Mouse (Mus musculus) cerebellum, postnatal 25 days (tissue): ENCODE results near the gene Sec14l5.
A peak's percentile ranks its signal among the peaks of the same experiment; 100 is the strongest.

Experiments used
- DNase-seq, 2 experiments: peaks; one replicate each; pipeline ENCODE4 v3.0.0; 2021; ENCODE audit warnings: mixed read lengths in 2 of 2

Gene Sec14l5

DNA sequence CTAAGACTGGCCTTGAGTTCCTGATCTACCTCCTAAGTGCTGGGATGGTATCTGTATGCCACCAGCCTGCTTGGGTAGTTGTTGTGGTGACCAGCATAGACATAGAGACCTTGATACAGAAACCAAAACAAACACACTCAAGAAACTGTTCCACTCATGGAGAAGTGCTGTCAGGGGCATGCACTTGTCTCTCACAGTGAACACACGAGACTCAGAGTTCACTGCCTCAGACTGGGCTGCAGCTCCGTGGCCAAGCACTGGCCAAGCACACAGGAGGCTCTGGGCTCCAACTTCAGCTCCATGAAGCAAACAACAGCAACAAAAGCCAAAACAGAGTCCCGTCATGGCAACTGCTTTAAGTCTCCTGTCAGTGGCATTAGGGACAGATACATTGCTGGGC lies 8.1 kb downstream of the Sec14l5 start:
- no peak for DNase-seq

DNA sequence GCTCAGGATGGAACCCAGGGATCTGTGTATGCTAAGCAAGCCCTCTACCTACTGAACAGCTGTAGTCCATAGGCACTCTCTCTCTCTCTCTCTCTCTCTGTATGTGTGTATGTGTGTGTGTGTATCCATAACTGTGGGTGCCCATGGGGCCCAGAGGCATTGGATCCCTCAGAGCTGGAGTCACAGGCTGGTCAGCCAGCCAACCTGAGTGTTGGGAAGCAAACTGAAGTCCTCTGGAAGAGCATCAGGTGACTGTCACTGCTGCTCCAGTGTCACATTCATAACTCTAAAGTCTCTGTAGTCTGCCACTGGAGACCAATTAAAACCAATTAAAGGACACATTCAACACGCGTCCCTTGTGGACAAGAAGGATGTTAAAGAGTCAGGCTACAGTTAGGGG lies 9.6 kb downstream of the Sec14l5 start:
- no peak for DNase-seq

DNA sequence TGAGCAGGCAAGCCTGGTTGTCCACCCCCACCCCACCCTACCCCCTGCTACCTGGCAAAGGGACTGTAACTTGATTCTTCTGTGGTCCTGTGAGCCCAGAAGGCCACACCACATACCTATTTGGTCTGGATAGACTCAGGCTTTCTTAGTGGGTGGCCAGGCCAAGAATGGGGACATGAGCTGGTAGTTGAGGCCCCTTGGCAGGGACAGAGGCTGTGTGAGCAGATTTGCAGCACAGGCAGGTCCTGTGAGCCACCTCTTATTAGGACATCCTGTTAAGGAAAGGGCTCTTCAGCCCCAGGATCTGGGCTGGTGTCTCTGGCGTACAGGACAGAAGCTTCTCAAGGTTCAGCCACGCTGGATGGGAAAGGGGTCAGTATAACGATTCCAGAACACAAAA lies 10.2 kb downstream of the Sec14l5 start:
- no peak for DNase-seq

DNA sequence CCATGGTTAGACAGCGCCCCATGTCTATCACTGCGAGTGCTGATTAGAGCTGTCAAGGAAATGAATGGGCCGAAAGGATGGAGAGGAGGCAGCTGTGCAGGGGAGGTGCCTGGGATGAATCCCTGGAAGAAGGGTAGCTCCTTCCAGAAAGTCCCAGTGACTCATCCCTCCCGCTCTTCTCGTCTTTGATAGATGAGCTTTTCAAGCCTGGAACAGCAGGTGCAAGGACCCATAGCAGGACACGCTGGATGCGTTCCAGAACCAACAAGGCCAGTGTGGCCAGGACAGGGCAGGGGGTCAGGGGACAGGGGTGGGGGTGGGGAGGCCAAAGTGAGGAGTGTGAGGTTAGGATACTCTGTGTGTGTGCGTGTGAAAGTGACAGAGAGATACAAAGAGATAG lies 12.3 kb downstream of the Sec14l5 start:
- no peak for DNase-seq

DNA sequence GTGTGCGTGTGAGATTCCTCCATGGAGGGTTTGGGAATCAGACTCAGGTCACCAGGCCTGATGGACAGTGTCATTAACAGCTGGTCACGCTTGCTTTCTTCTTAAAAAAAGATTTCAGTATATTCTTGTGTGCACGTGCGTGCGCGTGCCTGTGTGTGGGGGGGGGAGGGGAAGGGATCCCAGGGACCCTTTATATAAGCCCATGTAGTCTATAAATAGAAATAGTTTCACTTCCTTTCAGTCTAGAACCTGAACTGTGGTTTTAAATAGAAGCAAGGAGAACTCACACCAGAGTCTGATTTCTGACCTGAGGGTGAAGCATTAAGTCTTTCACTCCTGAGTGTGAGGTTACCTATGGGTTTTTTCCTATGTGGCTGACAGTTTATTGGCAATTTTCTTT lies 17.4 kb downstream of the Sec14l5 start:
- no peak for DNase-seq

DNA sequence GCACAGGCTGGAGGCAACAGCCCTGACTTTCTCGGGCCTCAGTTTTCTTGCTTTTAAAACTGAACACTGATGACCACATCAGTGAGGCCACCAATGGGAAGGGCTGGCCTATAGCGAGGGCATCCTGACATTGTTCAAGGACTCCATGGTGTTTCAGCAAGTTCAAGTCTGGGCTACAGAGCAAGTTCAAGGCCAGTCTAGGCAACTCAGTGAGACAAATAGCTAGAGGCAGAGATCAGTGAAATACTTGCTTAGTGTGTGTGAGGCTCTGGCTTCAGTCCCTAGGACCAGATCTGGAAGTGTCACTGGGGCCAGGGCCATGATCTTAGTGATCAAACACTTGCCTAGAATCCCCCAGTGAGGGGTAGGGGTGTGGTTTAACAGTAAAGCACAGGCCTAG lies 21.1 kb downstream of the Sec14l5 start:
- DNase-seq: no peak

DNA sequence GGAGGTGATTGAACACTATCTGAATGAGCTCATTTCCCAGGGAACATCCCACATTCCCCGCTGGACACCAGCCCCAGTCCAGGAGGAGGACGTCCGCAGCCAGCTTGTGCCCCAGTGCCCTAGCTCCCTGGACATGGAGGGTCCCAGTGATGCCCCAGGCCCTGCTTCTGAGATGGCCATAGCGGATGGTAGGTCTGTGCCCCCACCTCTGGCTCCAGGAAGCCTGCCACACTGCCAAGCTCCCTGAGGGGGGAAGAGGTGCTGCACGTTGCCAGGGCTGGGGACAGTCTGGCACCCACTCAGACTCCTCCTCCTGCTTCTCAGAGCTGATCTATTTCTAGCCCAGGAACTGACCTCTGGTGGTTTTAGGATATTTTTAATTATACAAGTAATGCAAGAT lies 21.9 kb downstream of the Sec14l5 start:
- peak; percentile 52 to 65 for DNase-seq

DNA sequence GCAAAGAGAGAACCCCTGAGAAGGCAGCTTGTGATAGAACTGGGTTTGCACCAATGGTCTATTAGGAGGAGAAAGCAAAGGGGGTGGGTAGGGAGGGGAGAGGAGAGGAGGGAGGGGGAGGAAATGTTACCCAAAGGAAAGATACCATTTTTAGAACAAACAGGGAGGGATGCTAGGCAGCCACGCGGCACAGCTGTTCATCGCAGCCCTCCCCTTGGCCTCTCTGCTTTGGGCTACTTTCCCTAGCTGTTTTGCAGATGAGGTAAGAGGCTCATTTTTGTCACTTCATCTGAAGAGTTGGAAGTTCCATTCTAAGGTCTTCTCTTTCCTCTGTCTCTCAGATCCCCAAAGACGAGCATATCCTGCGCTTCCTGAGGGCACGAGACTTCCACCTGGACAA lies 25.7 kb downstream of the Sec14l5 start:
- DNase-seq: no peak

DNA sequence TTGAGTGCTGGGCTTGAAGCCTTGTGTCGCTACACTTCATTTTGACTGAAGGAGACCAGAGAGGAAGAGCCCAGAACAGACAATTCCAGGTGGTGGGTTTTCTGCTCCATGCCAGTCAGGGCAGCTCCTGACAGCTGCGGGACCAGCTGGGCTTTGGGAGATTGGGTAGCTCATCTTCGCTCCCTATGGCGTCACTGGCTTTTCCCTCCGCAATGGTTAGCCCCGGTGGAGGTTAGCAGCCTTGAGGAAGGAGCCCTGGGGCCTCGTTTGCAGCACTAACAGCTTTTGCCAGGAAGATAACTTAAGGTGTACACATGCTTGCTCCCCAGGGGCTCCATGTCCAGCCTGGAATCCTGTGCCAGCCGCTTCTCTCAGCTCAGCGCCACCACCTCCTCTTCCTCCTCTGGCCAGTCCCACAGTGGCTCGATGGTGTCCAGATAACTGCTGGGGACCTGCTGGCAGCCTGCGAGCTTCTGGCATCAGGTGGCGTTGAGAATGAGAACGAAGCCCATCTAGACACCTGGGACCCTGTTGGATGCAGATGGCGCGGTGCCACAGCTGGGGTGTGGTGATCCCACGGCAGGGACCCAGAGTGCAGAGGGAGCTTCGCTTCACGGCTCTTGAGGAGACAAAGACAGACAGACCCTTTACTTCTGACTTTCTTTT lies 36.5 kb downstream of the Sec14l5 start:
- peak; percentile 53 to 58 for DNase-seq

DNA sequence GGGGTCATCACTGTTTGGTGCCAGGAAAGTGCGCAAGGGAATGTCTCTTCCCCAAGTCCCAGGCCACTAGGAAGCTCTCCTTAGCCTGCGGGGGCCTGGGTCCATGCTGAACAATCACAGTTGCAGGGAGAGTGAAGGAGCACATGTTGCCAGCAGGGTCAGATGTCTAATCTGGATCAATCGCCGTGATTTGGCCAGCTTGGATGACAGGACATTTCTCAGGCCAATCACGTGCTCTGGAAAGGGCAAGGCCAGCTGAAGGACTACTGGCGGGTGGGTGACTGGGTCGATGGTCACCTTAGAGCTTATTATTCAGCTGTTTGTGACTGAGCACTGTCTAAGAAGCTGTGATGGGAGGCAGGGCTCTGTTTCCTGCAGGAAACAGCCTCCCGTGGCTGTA lies 37.2 kb downstream of the Sec14l5 start:
- DNase-seq: peak in 1 of 2 experiments; percentile 29

DNA sequence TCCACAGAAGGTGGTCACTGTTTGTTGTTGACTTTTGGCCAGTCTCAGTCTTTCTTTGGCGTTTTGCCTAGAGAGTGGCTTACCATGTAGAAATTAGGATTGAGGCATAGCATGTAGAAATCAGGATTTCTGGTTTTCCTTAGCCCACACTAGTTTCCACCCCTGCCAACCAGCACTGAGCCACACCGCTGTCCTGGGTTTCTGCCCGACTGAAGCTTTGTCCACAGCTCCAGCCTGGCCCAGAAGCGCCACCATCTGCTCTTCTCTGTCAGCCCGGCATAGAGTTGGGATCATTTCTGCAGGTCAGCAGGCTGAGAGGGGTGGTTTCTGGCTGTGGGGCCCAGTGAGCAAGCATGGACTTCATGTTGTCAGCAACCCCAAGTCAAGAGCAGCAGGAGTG lies 38.0 kb downstream of the Sec14l5 start:
- DNase-seq: peak; percentile 64 to 68

DNA sequence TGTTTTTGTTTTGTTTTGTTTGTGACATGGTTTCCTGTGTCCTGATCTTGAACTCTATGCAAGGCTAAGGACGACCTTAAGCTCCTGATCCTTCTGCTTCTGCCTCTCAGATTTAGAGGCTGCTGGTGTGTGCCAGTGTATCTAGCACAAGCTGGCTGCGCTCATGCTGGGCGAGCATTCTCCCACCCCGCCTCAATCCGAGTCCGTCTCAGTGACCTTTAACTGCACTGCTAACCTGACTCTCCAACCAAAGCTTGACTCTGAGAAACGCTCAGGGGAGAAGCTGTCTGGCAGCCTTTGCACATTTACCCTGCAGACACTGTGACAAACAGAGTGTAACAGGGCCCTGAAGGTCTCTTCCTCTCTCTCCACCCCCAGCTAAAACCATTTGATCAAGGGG lies 38.8 kb downstream of the Sec14l5 start:
- DNase-seq: peak in 1 of 2 experiments; percentile 51

DNA sequence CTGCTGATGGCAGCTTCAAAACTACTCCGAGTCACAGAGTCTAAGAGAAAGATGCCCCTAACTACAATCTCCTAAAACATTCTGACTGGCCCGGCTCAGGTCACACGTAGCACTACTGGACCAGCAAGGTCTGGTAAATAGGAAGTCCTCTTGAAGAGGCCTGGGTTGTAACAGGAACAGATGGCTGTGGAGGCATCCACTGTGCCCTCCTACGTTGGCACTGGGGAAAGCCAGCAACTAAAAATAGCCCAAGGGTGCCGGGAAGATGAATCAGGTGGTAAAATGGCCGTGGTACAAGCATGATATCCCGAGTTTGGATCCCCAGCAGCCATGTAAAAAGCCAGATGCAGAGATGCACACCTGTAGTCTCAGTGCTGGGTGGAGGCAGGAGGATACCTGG lies 39.3 kb downstream of the Sec14l5 start:
- peak; percentile 75 to 76 for DNase-seq

DNA sequence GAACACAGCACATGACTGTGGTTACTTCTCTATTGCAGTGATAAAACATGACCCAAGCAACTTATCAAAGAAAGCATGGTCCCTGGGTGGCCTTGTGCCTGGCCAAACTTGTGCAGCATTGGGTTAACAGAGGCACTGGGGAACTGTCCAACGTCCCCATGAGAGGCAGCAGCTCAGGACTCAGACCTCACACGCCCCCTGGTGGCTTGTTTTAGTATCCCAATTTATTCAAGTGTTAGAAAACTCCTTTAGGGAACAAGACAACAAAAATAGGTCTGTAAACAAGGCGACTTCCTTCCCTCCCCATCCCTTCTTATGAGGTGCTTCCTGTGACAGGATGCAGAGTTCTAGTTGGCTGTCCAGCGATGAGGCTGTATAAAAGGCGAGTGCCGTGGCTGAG lies 48.2 kb downstream of the Sec14l5 start:
- DNase-seq: peak; percentile 51 to 75

DNA sequence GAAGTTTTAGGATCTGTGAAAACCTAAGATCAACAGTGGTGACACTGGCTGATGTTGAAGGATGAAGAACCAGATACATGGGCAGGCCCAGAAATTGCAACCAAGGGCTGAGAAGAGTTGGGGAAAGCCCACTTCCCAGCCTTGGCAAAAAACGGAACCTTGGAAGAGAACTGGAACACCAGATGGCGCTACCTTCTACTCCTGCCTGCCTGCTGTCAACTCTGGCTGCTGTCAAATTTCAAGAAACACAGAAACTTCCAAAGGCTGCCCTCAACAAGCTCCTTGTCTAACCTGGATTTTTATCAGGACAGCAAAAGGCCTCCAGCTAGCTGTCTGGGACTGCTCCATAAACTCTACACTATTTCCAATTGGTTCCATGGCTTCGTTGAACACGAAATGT lies 55.8 kb downstream of the Sec14l5 start:
- peak; percentile 54 to 61 for DNase-seq

DNA sequence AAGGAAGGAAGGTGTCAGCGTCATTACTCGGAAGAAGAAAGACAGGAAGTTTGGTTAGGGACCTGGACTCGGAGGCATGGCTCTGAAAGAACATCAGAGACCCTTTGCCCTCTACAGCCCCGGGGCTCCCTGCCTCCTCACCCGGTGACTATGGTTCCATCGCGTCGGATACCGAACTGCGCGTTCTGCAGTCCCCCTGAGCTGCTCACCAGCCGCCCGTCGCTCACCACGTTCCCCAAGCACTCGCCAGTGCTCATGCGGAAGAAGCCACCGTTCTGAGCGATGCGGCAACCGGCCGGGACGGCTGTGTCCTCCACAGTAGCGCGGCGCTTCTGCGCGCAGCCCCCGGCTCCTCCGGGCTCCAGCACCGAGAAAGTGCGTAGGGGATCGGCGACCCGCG lies 56.3 kb downstream of the Sec14l5 start:
- peak in 1 of 2 experiments; percentile 62 for DNase-seq

DNA sequence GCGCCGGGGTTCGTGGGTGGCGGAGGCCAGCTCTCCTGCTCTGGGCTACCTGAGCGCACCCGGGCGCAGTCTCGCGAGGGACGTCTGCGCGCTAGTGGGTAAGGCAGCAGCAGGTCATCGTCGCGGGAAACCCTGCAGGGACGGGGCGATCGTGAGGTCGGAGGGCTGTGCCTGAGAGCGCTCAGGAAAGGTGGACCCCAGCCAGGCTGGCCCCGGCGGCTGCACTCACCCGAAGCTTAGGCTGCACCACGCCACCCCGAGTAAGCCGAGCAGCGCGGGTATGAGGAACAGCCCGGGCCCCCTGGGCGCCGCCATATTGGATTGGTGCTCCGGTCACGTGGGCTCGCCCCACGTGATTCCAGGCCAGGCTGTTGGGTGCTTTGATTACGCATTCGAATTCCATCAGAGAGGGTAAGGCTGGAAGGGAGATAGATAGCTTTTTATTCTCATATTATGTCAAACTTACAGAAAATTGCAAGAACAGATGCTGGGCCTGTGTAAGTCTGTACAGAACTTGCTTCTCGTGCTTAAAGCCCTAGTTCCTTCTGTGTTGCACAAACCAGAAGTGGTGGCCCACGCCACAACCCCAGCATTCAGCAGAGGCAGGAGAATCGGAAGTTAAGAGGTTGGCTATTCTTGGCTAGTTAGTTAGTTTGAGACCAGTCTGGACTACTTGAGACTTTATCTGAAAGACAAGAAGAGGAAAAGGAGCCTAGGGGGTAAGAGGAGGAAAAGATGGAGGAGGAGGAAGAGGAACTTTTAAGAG lies 56.9 kb downstream of the Sec14l5 start, which contains the start of gene Nagpa:
Gene Nagpa (minus strand): TSS at position 345 of the 766 bp plus-strand sequence.
- peak; percentile 85 to 90 for DNase-seq

DNA sequence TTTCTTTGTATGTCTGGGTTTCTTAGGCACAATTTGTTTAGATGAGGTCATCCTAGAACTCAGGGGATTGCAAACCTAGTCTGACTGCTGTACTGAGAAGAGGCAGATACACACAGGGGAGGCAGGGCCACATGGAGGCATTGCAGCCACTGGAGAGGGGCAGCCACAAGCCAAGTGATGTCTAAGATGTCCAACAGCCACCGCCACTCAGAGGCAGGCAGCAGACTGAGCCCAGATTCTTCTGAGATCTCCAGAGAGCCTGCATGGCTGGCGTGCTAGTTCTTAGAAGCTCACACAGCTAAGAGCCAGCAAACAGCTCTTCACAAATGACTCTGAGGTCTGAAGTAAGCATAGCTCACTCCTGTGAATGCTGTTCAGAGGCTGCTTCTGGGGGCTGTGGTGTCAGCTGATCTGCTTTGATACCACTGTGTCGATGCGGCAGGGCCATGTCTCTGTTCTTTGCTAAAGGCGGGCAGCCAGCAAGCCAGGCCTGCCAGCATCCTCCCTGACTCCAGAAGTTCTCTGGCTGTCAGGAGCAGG lies 58.6 kb downstream of the Sec14l5 start:
- no peak for DNase-seq

DNA sequence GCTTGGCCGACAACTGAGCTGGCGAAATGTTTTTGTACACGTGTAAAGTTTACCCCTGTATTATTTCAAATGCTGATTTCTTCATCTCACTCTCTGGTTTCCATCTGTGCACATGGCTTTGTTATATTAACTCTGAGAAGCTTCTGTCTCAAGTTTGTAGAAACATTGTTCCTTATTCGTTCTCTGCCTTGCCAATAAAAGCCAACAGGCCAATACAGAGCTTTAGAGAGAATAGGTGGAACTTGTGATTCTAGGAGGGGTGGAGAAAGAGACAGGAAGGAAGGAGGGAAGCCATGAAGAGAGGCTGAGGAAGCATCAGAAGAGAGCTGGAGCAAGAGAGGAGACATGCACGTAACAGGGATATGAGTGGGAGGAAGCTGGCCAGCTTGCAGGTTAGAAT lies 59.1 kb downstream of the Sec14l5 start:
- no peak for DNase-seq

DNA sequence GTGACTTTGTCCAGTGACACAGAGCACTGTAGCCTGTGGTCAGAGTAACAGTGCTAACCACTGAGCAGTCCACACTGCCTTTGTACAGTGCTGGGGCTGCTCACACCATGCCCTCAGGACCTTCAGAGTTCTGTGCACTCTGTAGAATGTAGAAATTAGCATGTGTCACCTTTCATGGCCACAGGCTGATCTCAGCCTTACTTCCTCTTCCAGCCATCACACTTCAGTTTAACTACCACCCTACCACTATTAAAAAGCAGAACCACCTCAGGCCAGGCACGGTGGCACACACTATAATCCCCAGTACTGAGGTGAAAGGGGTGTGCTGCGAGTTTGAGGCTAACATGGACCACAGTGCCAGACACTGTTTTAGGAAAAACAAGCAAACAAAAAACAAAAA lies 63.5 kb downstream of the Sec14l5 start:
- no peak for DNase-seq

DNA sequence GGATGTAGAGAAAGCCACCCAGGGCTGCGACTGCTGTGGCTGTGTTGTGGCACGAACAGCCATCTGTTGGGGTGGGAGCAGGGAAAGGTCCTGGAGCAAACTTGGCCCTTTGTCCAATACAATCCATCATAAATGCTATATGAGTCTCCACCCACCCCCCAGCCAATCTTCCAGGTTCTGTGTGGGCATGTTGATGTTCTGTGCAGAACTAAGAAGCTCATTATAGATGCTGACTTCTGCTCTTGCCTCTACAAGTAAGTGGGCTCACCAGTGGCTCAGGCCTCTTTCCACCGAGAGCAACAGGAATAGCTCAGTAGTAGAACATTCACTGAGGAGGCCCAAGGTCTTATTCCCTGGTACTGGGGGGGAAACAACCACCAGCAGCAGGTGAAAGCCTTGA lies 65.2 kb downstream of the Sec14l5 start:
- DNase-seq: no peak

DNA sequence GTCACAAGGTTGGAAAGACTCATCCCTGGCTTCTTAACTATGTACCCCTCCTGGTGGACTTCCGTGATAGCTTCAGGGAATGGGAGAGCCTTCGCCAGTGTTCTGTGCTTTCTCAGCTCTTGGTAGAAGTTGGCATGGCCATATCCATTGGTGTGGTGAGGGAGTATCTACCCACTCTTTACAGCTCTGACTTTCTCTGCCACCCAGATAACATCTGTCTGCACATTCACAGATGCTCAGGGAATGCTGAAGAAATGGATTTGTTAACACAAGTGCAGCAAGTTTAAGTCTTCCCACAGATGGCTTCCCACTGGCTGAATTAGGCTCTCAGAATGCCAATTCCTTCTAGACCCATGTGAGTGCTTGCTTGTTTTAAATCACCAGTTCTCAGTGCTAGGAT lies 67.2 kb downstream of the Sec14l5 start:
- no peak for DNase-seq

DNA sequence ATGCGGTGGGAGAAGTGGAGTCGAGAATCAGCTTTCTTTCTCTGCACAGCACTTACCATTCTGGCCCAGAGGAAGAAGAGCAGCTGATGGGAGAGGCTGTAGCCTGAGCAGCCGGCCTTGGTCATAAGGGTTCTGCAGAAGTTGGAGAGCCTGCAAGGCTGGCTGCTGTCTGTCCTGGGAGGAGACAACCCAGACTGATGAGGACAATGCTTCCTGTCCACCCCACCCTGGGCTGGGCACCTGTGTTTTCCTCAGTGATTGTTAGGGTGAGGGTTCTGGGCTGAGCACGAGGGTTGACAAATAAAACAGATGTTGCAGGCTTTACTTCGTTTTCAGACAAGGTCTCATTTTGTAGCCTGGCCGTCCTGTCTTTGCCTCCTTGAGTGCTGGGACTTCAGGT lies 69.8 kb downstream of the Sec14l5 start:
- no peak for DNase-seq
